Mouse (Mus musculus) central nervous system, embryonic 11.5 days (tissue): ENCODE measurements around the gene Lmbrd2. TPM values are rescaled to one million over a fixed set of nuclear protein-coding genes. Genes with fewer than 3 reads are reported as not detected.

Experiments used
- polyA plus RNA-seq: library from polyadenylated mRNA; depleted of rRNA; stranded (reverse); fragments of >200 nt; gene quantifications from 2 replicates; pipeline ENCODE4 v1.2.3, GENCODE M21; 2012; rRNA removed

Lmbrd2 gene
- 5.5 and 9.6 TPM in 2 replicates for polyA plus RNA-seq

GRCm38 (mm10) chr15:9140252-9140680, at the start of gene Lmbrd2:
Gene Lmbrd2 (plus strand): TSS chr15:9140550.

GRCm38 (mm10) chr15:9155325-9155724, 15.0 kb downstream of the Lmbrd2 start, which contains the start of gene Skp2:
Gene Skp2 (minus strand): TSS chr15:9155425.

Other genes with a start within 250 kb of the Lmbrd2 start
- 1.2 and 1.9 TPM in 2 replicates for gene Ranbp3l, start 172.6 kb upstream of the Lmbrd2 start, polyA plus RNA-seq
- gene Nadk2, start 69.3 kb upstream of the Lmbrd2 start, polyA plus RNA-seq, result 69.6 and 89.2 TPM in 2 replicates
- 44.8 and 46.7 TPM in 2 replicates for gene Skp2, start 14.9 kb downstream of the Lmbrd2 start, polyA plus RNA-seq
- not detected in 2 replicates for gene Ugt3a1, start 136.3 kb downstream of the Lmbrd2 start, polyA plus RNA-seq
- gene Ugt3a2, start 195.0 kb downstream of the Lmbrd2 start, polyA plus RNA-seq, result not detected in 2 replicates